In the genomic region with DNA sequence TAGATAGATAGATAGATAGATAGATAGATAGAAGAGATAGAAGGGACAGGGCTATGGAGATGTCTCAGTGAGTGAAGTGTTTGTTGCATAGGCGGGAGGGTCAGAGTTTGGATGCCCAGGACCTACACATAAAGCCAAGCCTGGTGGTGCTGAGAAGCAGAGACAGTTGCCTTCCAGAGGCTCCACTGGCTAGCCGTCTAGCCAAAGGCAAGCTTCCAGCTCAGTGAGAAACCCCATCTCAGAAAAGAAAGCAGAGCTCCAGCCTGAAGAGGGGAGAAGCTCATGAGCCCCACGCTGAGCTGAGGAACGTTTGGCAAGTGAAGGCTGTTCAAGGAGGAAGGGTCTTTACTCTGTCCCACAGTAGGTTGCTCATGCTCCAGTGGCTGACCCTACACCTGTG, we compare ENCODE assay signal across 23 mouse cellular contexts.
"Had no signal": no experiment of that assay in that cellular context is flagged by ENCODE, and none has a peak within 500 bp of the region (broad histone marks: within the 10 kb centered on the region; RNA-seq: fewer than 3 reads in every experiment).

No protein-coding gene starts in this region.

- DNase-seq: cerebellum, adult 2 months; cerebellum, adult 8-10 months; cerebellum, adult 9-10 months; cerebellum, adult 9-11 months; cerebellum, postnatal 25 days; cerebellum, postnatal 36 days; embryo, embryonic 11 days; forebrain, postnatal 0 days; gastrocnemius, postnatal 10 days; gastrocnemius, postnatal 14 days; gastrocnemius, postnatal 25 days; heart, adult 11 months; heart, adult 18-20 months; heart, adult 2 months had no signal

- H3K4me3 ChIP-seq: embryonic facial prominence, embryonic 10.5 days; embryonic facial prominence, embryonic 12.5 days; embryonic facial prominence, embryonic 13.5 days; embryonic facial prominence, embryonic 15.5 days; erythroblast, embryonic 14.5 days; forebrain, embryonic 10.5 days; forebrain, embryonic 12.5 days; forebrain, embryonic 13.5 days; forebrain, embryonic 15.5 days; heart, adult 2 months had no signal

- H3K27ac ChIP-seq: embryonic facial prominence, embryonic 10.5 days; embryonic facial prominence, embryonic 12.5 days; embryonic facial prominence, embryonic 13.5 days; embryonic facial prominence, embryonic 15.5 days; forebrain, embryonic 10.5 days; forebrain, embryonic 12.5 days; forebrain, embryonic 13.5 days; forebrain, embryonic 15.5 days; heart, adult 2 months had no signal
